Mouse (Mus musculus): Measurements from ENCODE around the gene Klk7.

Gene Klk7

GRCm38 (mm10) chr7:43810994-43811393 lies at the start of gene Klk7:
Gene Klk7, plus strand, starts transcription at chr7:43811294.
- DNase-seq (ENCODE audit: low spot score in 2 of 2): no peak

DNA sequence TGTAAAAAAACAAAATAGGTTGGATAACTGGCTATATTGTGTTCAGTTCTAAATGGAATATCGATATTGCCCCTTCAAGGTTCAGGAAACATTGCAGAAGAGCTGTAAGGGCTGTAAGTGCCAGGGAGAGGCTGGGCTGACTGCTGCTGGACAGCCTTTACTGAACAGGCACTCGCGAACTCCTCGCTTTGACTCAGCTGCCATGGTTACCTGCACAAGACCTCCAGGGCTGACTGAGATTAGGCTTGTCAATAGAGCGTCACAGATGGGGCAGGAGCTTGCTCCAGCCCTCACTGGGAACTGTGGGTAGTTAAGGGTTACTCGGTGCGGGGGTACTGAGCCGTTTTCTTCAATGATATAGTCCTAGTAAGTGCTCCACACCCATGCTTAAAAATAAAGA lies 44.6 kb upstream of the Klk7 start:
- DNase-seq (ENCODE audit: low spot score in 2 of 2): no peak

DNA sequence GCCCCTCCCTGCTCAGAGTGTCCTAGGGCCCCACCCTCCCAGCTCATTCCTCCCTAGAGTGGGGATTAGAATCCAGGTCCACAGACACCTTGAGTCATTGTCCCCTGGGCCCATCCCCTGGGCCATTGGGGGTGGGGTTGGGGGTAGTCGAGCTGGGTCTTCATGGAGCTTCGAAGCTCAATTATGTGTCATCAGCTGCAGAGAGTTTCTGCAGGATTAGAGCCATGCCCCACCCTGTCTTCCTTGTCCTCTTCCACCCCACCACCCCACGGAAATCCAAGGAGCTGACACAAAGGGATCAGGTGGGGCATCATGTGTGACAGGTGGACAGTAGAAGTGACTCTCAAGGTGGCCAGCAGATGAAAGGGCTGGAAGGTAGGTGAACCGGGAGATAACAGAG lies 42.5 kb upstream of the Klk7 start, which contains the start of gene Klk12:
Gene Klk12, plus strand, starts transcription at position 301 of the 400 bp plus-strand sequence.
- no peak for DNase-seq (ENCODE audit: low spot score in 2 of 2)

DNA sequence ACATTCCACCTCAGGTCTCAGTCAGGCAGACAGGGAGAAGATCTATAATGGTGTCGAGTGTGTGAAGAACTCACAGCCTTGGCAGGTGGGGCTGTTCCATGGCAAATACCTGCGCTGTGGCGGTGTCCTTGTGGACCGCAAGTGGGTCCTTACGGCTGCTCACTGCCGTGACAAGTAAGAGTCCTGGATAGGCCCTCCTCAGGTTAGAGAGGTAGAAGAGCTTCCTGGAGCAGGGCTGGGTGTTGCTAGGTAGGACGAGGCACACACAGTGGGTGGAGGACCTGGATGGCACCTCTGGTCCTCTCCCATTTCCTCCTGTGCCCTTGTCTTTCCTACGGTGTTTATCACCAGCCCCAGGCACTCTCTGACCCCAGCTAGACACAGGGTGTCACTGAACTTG lies 41.5 kb upstream of the Klk7 start:
- DNase-seq (ENCODE audit: low spot score in 2 of 2): no peak

GRCm38 (mm10) chr7:43770701-43771100 lies 40.4 kb upstream of the Klk7 start:
- DNase-seq (ENCODE audit: low spot score in 2 of 2): no peak

DNA sequence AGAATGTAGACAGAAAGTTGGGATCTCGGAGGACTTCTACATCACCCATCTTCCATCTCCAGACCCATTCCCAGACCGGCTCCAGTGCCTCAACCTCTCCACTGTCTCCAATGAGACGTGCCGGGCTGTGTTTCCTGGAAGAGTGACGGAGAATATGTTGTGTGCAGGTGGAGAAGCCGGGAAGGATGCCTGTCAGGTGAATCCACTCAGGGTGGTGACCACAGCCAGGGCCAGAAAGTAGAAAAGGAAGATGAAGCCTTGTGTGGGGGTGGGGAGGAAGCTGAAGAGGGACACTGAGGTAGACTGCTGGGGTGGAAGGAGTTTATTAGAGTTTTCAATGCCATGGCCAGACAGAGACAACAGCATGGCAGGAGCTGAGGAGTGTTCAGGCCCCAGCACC lies 39.2 kb upstream of the Klk7 start:
- no peak for DNase-seq (ENCODE audit: low spot score in 2 of 2)

GRCm38 (mm10) chr7:43772901-43773300 lies 38.2 kb upstream of the Klk7 start:
- DNase-seq (ENCODE audit: low spot score in 2 of 2): no peak

DNA sequence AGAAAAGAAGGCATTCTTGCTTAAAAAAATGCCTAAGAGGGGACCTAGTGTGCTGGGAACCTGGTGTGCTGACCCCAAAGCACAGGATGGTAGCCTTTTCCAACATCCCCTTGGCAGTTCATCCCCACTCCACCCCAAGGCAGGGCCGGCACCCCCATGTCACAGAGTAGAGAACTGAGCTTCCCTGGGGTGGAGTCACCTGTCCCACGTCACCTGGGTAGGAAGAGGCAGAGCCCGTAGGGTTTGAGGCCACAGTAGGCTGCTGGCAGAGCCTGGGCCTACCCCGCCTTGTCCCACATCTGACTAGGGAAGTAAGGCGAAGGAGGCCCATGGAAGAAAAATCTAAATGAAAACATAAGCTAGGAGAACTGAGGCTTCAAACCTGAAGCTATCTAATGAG lies 36.7 kb upstream of the Klk7 start, which contains the start of gene Klk11:
Gene Klk11, plus strand, starts transcription at position 241 of the 400 bp plus-strand sequence.
- no peak for DNase-seq (ENCODE audit: low spot score in 2 of 2)

GRCm38 (mm10) chr7:43774802-43775201 lies 36.3 kb upstream of the Klk7 start:
- DNase-seq (ENCODE audit: low spot score in 2 of 2): no peak

- DNase-seq (ENCODE audit: low spot score in 2 of 2): no peak
These were observed 35.6 kb upstream of the Klk7 start for GRCm38 (mm10) chr7:43775311-43776057.

DNA sequence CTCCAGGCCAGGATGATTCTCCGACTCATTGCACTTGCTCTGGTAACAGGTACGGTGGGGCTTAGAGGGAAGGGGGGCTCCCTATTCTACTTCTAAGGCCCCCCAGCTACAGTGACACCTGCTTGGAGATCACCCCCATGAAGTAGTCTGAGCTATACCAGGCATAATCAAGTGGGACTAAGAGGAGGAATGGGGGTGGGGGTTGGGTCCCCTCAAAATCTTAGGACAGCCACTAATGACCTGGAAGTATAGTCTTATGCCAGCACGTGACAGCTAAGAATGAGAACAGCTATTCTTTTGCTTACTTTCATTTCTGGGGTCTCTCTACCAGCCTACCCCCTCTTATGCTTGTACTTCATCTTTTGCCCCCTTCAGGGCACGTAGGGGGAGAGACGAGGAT lies 34.6 kb upstream of the Klk7 start:
- no peak for DNase-seq (ENCODE audit: low spot score in 2 of 2)

- DNase-seq (ENCODE audit: low spot score in 2 of 2): no peak
These were observed 33.7 kb upstream of the Klk7 start for GRCm38 (mm10) chr7:43777423-43777822.

- no peak for DNase-seq (ENCODE audit: low spot score in 2 of 2)
These were observed 32.7 kb upstream of the Klk7 start for GRCm38 (mm10) chr7:43778176-43778970.

GRCm38 (mm10) chr7:43780241-43780640 lies 30.9 kb upstream of the Klk7 start:
- no peak for DNase-seq (ENCODE audit: low spot score in 2 of 2)

- no peak for DNase-seq (ENCODE audit: low spot score in 2 of 2)
These were observed 30.3 kb upstream of the Klk7 start, which contains the start of gene Klk10 for GRCm38 (mm10) chr7:43780746-43781145. Gene Klk10, plus strand, starts transcription at chr7:43781035.

- DNase-seq (ENCODE audit: low spot score in 2 of 2): no peak
These were observed 29.6 kb upstream of the Klk7 start for GRCm38 (mm10) chr7:43781541-43781940.

- DNase-seq (ENCODE audit: low spot score in 2 of 2): peak; percentile 72 to 81
These were observed 28.5 kb upstream of the Klk7 start for GRCm38 (mm10) chr7:43782275-43783265.

DNA sequence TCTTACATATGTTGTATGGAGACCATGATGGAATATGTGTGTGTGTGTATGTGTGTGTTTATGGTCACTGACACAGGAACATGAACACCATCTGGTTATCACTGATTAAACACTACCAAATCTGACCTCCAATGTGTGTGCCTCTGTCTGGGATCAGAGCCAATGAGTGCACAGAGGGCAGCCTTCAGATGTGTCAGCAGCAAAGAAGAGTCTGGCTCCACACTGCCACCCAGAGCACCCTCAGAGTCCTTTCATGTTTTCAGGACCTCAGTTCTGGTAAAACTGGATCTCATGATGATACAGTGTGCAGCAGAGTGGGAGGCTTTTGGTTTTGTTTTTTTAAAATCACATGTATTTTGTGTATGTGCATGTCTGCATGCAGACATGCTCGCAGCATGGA lies 25.8 kb upstream of the Klk7 start:
- no peak for DNase-seq (ENCODE audit: low spot score in 2 of 2)

DNA sequence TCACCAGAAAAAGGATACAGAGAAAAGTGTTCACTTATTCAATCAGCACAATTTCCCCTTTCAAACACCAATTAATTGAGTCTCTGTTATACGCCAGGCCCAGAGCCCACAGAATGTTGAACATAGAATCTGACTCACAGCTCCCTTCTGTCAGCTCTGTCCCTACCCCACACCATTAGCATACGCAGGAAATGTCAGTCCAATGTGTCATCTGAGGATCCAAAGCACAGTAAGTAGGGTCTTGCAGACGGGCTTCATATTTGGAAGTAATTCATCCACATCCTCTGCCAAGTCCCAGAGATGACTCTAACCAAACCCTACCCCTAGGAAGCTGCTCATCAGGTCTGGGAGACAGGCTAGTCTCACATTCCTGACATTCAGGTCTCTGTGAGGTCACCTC lies 23.0 kb upstream of the Klk7 start:
- no peak for DNase-seq (ENCODE audit: low spot score in 2 of 2)

DNA sequence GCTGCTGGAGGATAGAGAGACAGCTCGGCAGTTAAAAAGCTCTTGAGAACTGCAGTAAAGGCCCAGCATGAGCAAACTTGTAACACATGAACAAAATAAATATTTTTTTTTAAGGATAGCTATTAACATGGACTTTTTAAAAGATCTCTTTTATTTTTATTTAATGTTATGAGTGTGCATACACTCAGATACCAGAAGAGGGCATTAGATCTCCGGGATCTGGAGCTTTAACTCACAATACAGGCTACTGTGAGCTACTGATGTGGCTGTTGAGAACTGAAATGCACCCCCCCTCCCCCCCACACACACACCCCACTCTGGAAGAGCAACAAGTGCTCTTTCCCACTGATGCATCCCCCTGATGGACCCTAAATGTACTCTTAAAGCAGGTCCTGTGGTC lies 21.8 kb upstream of the Klk7 start:
- no peak for DNase-seq (ENCODE audit: low spot score in 2 of 2)

DNA sequence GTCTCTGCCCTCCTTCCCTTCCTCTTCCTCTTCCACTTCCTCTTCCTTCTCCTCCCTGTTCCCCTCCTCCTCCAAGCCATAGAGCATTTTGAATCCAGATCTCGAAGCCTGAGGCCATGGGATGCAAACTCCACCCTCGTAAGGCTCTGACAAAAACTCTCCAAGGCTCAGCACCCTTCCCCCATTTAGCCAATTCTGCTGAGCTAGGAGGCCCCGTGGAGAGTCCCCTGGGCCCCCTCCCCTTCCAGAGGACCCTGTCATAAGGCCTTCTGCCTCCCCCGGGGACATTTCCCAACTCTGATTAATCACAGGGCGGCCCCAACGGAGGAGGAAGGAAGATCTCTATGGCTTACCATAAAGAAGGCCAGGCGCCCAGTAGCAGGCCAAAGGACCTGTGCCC lies 19.5 kb upstream of the Klk7 start, which contains the start of gene Klk9:
Gene Klk9, plus strand, starts transcription at position 301 of the 400 bp plus-strand sequence.
- DNase-seq (ENCODE audit: low spot score in 2 of 2): no peak

GRCm38 (mm10) chr7:43796355-43796754 lies 14.7 kb upstream of the Klk7 start:
- DNase-seq (ENCODE audit: low spot score in 2 of 2): no peak
